Mouse (Mus musculus): Measurements from ENCODE around the gene Ranbp3l. TPM values are rescaled to one million over a fixed set of nuclear protein-coding genes. Genes with fewer than 3 reads are reported as not detected.
A peak's percentile ranks its signal among the peaks of the same experiment; 100 is the strongest.

The Ranbp3l gene
- polyA plus RNA-seq, 1 experiment from 2014 or later, result 0.77 TPM

GRCm38 (mm10) chr15:9096865-9097264 lies 129.1 kb downstream of the Ranbp3l start:
- Histone ChIP-seq H3K9me3 (replicated peaks) (no peaks in the 10 kb centered on the region), H3K27ac (replicated peaks) (no peak overlapping the region), H3K4me3 (replicated peaks) (no peak overlapping the region), H3K4me2 (no peak overlapping the region), H3K27me3 (no peaks in the 10 kb centered on the region), H3K4me1 (replicated peaks) (peaks cover 31% of the 10 kb centered on the region), H3K36me3 (replicated peaks) (peaks cover 94% of the 10 kb centered on the region), H3K9ac (no peak overlapping the region)
- 81% methylated on average over 4 of the region's 4 CpGs for WGBS (ENCODE audit: insufficient replicate concordance)
- ATAC-seq (ENCODE audit: insufficient read depth), result no peak

DNA sequence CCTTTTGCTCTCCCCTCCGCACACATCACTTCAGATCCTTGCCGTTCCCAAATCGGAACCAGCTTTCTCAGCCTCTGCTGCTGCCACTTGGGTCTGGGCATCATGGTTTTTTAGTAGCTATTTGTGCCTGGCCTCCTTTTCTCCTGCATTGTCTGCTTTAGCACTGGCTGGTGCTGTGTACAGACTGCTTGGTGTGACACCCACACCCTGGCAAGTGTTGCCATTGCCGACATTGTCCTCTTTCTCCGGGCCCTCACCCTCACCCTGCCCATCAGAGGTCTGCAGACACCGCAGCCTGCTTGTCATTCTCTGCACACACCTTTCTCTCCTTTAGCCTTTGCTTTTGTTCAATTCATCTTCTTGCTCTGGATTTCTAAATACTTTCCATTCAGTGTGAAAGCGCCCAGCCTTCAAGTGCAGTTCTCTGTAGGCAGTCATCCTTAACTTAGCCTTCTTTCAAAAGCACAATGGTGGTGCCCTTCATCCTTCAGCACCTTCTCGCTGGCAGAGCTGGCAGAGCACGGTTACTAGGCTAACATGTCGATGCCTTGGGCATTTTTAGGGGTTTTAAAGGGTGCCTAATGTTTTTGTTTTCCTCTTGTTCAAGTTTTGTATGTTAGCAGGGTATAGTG lies 132.8 kb downstream of the Ranbp3l start:
- no peaks in the 10 kb centered on the region for H3K27me3 ChIP-seq
- 96% methylated on average over 10 of the region's 10 CpGs for WGBS (ENCODE audit: insufficient replicate concordance)

GRCm38 (mm10) chr15:9106303-9107074 lies 138.7 kb downstream of the Ranbp3l start:
- no peak overlapping the region for H3K4me2 ChIP-seq
- H3K9ac ChIP-seq, result no peak overlapping the region
- ATAC-seq (ENCODE audit: insufficient read depth), result no peak
- H3K9me3 ChIP-seq (replicated peaks), result no peaks in the 10 kb centered on the region
- H3K4me3 ChIP-seq (replicated peaks), result no peak overlapping the region
- peaks cover 88% of the 10 kb centered on the region for H3K36me3 ChIP-seq (replicated peaks)
- no peak overlapping the region for H3K27ac ChIP-seq (replicated peaks)
- 83% methylated on average over 13 of the region's 13 CpGs for WGBS (ENCODE audit: insufficient replicate concordance)
- no peaks in the 10 kb centered on the region for H3K27me3 ChIP-seq
- H3K4me1 ChIP-seq (replicated peaks), result 0 out of 2 replicates have a peak, but pooled peaks cover 1% of the 10 kb centered on the region

More for the DNA sequence above, 132.8 kb downstream of the Ranbp3l start:
- H3K4me3 ChIP-seq (replicated peaks), result no peak overlapping the region
- H3K36me3 ChIP-seq (replicated peaks), result peaks cover 97% of the 10 kb centered on the region
- H3K27ac ChIP-seq (replicated peaks), result no peak overlapping the region
- no peak overlapping the region for H3K4me2 ChIP-seq
- peaks cover 6% of the 10 kb centered on the region for H3K4me1 ChIP-seq (replicated peaks)
- no peak overlapping the region for H3K9ac ChIP-seq
- no peak for ATAC-seq (ENCODE audit: insufficient read depth)
- H3K9me3 ChIP-seq (replicated peaks), result no peaks in the 10 kb centered on the region

DNA sequence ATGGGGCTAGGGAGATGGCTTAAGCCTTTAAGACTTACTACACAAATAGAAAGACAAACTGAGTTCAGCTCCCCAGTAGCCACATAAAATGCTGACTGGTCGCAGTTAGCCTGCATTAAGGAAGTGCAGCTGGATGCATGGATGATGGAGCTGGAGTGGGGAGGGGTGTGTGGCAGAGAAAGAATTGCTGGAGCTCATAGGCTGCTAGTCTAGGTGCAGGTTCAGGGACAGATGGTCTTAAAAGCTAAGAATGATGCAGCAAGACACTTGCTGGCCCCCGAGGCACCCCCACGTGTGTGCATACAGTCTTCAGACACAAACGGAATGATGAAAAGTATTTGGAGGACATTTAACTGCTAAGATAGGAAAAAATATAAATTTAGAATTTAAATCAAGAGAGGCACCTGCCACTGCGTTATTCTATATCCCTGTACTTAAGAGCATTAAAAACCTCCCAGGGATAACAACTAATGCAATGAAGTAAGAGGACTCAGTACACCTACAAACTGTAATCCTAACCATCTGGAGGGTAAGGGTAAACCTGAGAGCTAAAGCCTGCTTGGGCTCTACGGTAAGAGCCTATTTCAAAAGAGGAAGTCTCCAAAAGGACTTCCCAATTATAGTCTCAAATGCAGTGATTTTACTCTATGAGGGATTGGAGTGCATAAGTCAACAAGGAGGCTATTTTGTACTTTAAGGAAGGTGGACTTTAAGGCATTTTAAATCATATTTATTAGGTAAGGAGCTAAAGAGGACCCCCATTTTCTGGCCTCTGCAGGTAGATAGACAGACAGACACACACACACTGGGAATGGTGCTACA lies 143.0 kb downstream of the Ranbp3l start:
- no peaks in the 10 kb centered on the region for H3K27me3 ChIP-seq
- no peak overlapping the region for H3K9ac ChIP-seq
- 80% methylated on average over 6 of the region's 6 CpGs for WGBS (ENCODE audit: insufficient replicate concordance)
- no peak overlapping the region for H3K4me3 ChIP-seq (replicated peaks)
- H3K27ac ChIP-seq (replicated peaks), result 0 out of 2 replicates have a peak overlapping the region, but pooled peaks have one; percentile 7
- no peak overlapping the region for H3K4me2 ChIP-seq
- no peak for ATAC-seq (ENCODE audit: insufficient read depth)
- peaks cover 3% of the 10 kb centered on the region; the same call in 1 of the 2 replicates for H3K4me1 ChIP-seq (replicated peaks)
- no peaks in the 10 kb centered on the region for H3K9me3 ChIP-seq (replicated peaks)
- peaks cover 88% of the 10 kb centered on the region for H3K36me3 ChIP-seq (replicated peaks)

DNA sequence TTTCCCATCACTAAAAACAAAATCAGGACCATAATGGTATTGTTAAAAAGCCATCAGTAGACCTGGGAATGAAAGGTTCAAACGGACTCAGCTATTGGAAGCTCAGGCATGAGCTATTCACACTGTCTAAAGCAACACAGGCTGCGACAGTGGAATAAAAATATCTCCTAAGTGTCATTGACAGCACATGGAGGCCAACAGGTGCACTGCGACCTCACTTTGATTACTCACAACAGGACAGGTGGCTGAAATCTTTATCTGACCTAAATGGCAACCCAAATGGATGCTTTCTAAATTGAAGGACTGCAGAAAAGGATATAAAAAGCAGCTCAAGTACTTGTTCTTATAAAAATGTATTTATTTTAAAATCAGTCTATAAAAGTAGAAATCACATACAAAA lies 143.9 kb downstream of the Ranbp3l start:
- H3K36me3 ChIP-seq (replicated peaks), result peaks cover 88% of the 10 kb centered on the region
- H3K4me2 ChIP-seq, result no peak overlapping the region
- H3K27ac ChIP-seq (replicated peaks), result 0 out of 2 replicates have a peak overlapping the region, but pooled peaks have one; percentile 7
- no peak overlapping the region for H3K4me3 ChIP-seq (replicated peaks)
- no peaks in the 10 kb centered on the region for H3K27me3 ChIP-seq
- no peak overlapping the region for H3K9ac ChIP-seq
- H3K4me1 ChIP-seq (replicated peaks), result peaks cover 3% of the 10 kb centered on the region; the same call in 1 of the 2 replicates
- WGBS (ENCODE audit: insufficient replicate concordance), result 78% methylated on average over 3 of the region's 3 CpGs
- ATAC-seq (ENCODE audit: insufficient read depth), result no peak
- no peaks in the 10 kb centered on the region for H3K9me3 ChIP-seq (replicated peaks)

GRCm38 (mm10) chr15:9113556-9113955 lies 145.8 kb downstream of the Ranbp3l start:
- no peak for ATAC-seq (ENCODE audit: insufficient read depth)
- no peak overlapping the region for H3K9ac ChIP-seq

DNA sequence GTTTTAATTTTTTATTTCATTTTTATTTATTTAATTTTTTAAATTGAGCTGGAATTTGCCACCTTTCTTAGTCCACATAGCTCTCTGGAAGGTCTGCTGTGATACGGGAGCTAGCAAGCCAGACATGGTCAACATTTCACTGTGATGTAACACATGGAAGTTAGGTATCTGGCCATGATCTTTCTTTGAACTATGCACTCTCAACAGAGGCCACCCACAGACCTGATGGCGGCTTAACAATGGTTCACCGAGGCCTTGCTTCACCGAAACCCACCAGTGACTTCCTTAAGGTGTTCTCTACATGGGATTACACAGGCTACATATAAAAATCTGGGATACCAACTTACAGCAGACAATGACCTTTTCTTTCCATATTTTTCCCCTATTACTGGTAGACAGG lies 146.4 kb downstream of the Ranbp3l start:
- no peaks in the 10 kb centered on the region for H3K27me3 ChIP-seq
- WGBS (ENCODE audit: insufficient replicate concordance), result 86% methylated on average over 4 of the region's 4 CpGs
- peak overlapping the region; percentile 62 for H3K27ac ChIP-seq (replicated peaks)
- peaks cover 10% of the 10 kb centered on the region; the same call in 1 of the 2 replicates for H3K4me1 ChIP-seq (replicated peaks)
- H3K9me3 ChIP-seq (replicated peaks), result no peaks in the 10 kb centered on the region
- H3K4me2 ChIP-seq, result no peak overlapping the region
- no peak overlapping the region for H3K4me3 ChIP-seq (replicated peaks)
- H3K36me3 ChIP-seq (replicated peaks), result peaks cover 91% of the 10 kb centered on the region
- no peak overlapping the region for H3K9ac ChIP-seq
- ATAC-seq (ENCODE audit: insufficient read depth), result peak; percentile 72

More at GRCm38 (mm10) chr15:9113556-9113955, 145.8 kb downstream of the Ranbp3l start:
- H3K4me3 ChIP-seq (replicated peaks), result no peak overlapping the region
- 77% methylated on average over 9 of the region's 9 CpGs for WGBS (ENCODE audit: insufficient replicate concordance)
- no peaks in the 10 kb centered on the region for H3K9me3 ChIP-seq (replicated peaks)
- no peaks in the 10 kb centered on the region for H3K27me3 ChIP-seq
- H3K36me3 ChIP-seq (replicated peaks), result peaks cover 90% of the 10 kb centered on the region
- peak overlapping the region; percentile 62 for H3K27ac ChIP-seq (replicated peaks)
- no peak overlapping the region for H3K4me2 ChIP-seq
- H3K4me1 ChIP-seq (replicated peaks), result peaks cover 4% of the 10 kb centered on the region; the same call in 1 of the 2 replicates

DNA sequence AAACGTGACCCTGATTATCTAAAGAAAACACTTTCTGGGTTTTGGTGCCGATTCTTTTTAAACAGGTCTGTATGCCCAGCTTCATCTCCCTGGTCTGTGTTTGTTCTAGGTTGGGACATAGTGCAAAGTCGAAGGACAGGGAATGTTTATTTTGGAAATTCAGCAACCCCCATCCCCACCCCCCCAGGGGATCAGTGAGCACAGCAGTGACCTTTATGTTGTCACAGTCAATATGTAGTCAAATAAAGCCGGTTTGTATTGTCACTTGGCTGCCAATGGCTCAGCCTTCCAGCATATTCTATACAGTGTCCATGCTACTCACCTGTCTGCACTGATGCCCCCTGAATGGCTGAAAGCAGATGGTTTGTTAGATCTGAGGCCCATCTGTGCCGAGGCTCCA lies 146.8 kb downstream of the Ranbp3l start:
- peak; percentile 84 for ATAC-seq (ENCODE audit: insufficient read depth)
- no peak overlapping the region for H3K4me3 ChIP-seq (replicated peaks)
- no peak overlapping the region for H3K9ac ChIP-seq
- H3K27me3 ChIP-seq, result no peaks in the 10 kb centered on the region
- peaks cover 93% of the 10 kb centered on the region for H3K36me3 ChIP-seq (replicated peaks)
- WGBS (ENCODE audit: insufficient replicate concordance), result 67% methylated on average over 5 of the region's 5 CpGs
- H3K27ac ChIP-seq (replicated peaks), result peak overlapping the region; percentile 62; the same call in 1 of the 2 replicates
- peaks cover 10% of the 10 kb centered on the region; the same call in 1 of the 2 replicates for H3K4me1 ChIP-seq (replicated peaks)
- H3K9me3 ChIP-seq (replicated peaks), result no peaks in the 10 kb centered on the region
- no peak overlapping the region for H3K4me2 ChIP-seq

Other genes starting within 250 kb of the Ranbp3l start
- 97.8 and 101 TPM in 2 replicates for gene Nadk2, start 103.3 kb downstream of the Ranbp3l start, polyA plus RNA-seq (2015; fragmentation: Nextera tagmentation; extraction: Ambion mirVana)
- 1.4 and 1.8 TPM in 2 replicates for gene Lmbrd2, start 172.6 kb downstream of the Ranbp3l start, polyA plus RNA-seq (2015; fragmentation: Nextera tagmentation; extraction: Ambion mirVana)
- gene Skp2, start 187.5 kb downstream of the Ranbp3l start, polyA plus RNA-seq (2015; fragmentation: Nextera tagmentation; extraction: Ambion mirVana), result 19.5 and 20.6 TPM in 2 replicates